Mouse (Mus musculus) E14TG2a.4 (cell line): ENCODE data around the gene Ntrk3.

Experiments
- CTCF ChIP-seq: conservative IDR thresholded peaks from 2 replicates; pipeline ENCODE4 v1.5.1; 2014; ENCODE audit warnings: low read length
- POU5F1 ChIP-seq: IDR thresholded peaks from 2 replicates; pipeline ENCODE4 v1.6.1; 2014; ENCODE audit warnings: low read length, borderline replicate concordance

DNA sequence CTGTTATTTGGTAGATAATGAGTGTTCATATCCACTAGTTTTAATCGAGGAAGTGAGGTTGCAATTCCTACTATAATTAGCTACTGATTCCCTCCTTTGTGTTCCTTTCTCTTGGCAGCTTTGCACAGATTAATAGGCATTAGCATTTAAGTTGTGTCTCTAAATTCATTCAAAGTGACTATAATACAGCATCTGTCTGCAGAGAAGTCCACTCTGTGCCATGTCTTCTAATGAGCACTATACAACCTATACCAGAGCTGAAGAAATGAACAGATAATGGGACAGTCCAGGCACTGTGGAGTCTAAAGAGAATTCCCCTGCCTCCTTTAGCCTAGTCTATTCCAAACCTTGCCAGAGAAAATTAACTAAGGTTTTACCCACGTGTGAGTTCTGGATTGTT lies 498.8 kb downstream of the Ntrk3 start:
- TF ChIP-seq CTCF = no peak
- no peak for TF ChIP-seq POU5F1
